Mouse (Mus musculus) cortical plate, adult 2 months (tissue): ENCODE data around the gene Agtrap. TPM values are rescaled to one million over a fixed set of nuclear protein-coding genes. Genes with fewer than 3 reads are reported as not detected.
"Not testable (repeated sequence)": the region's sequence is repeated elsewhere in the genome, so short reads cannot be mapped to it uniquely, and the experiment has no call there.

Source experiments
- H3K27ac ChIP-seq: fragments of 200-500 bp; 2 replicates; pipeline ENCODE4 v1.5.1; 2012; ENCODE audit warnings: low read length, control low read depth, inconsistent platforms; ENCODE audit not compliant: insufficient read depth
- H3K4me1 ChIP-seq: fragments of 200-500 bp; 2 replicates; pipeline ENCODE4 v1.6.1; 2011; ENCODE audit warnings: low read length; ENCODE audit not compliant: control insufficient read depth, insufficient read depth
- H3K4me3 ChIP-seq: fragments of 200-500 bp; 2 replicates; pipeline ENCODE4 v1.5.1; 2011; ENCODE audit warnings: mild to moderate bottlenecking, low read length, control low read depth; ENCODE audit not compliant: insufficient read depth
- CTCF ChIP-seq: fragments of 200-500 bp; IDR thresholded peaks from 2 replicates; pipeline ENCODE4 v1.5.1; 2011; ENCODE audit warnings: mild to moderate bottlenecking, control low read depth, low read length; ENCODE audit not compliant: insufficient read depth; ENCODE audit errors: extremely low read depth
- POLR2A ChIP-seq: fragments of 200-500 bp; IDR thresholded peaks from 2 replicates; pipeline ENCODE4 v1.6.1; 2011; ENCODE audit warnings: mild to moderate bottlenecking, low read length, control low read depth; ENCODE audit not compliant: insufficient read depth; ENCODE audit errors: extremely low read depth
- polyA plus RNA-seq: library from polyadenylated mRNA; depleted of rRNA; stranded (reverse); fragments of >200 nt; gene quantifications from 2 replicates; pipeline ENCODE4 v1.2.3, GENCODE M21; 2012

Agtrap gene
- polyA plus RNA-seq, 1 experiment = 6.1 TPM

DNA sequence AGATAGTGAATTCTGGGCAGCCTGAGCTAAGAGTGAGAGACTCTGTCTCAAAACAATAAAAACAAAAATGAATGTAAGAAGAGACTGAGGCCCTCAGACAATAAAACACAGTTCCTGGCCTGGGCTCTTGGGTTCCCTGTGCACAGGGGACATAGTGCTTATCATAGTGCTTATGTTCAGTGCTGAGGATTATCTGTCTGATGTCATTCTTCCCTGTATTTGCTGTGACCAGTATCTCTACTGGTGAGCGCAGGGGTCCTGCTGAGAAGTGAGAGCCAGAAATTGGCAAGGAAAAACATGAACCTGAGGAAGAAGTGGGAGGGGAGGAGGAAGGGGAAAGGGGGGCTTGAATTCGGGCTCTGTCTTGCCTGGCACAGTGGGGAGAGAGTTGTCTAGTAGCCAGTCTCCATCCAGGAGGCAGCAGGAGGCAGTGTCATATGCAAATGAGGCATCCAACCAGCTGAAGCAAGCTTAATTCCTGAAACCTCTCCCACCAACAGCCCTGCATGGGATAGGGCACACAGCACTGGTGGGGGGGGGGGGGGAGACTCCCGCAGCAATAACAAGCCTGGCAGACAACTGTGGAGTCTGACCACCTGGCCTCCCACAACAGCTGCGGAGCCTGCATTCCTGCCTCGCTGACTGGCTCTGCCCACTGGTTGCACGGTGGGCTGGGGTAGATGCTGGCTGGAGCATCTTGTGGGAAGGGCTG lies 34.3 kb upstream of the Agtrap start:
- Histone ChIP-seq H3K4me3 (no peak overlapping the region), H3K4me1 (no peaks in the 10 kb centered on the region), H3K27ac (no peak overlapping the region)
- TF ChIP-seq CTCF (no peak), POLR2A (no peak)

GRCm38 (mm10) chr4:148121362-148121761 lies 33.5 kb upstream of the Agtrap start:
- Histone ChIP-seq H3K4me1 (no peaks in the 10 kb centered on the region), H3K27ac (no peak overlapping the region)

DNA sequence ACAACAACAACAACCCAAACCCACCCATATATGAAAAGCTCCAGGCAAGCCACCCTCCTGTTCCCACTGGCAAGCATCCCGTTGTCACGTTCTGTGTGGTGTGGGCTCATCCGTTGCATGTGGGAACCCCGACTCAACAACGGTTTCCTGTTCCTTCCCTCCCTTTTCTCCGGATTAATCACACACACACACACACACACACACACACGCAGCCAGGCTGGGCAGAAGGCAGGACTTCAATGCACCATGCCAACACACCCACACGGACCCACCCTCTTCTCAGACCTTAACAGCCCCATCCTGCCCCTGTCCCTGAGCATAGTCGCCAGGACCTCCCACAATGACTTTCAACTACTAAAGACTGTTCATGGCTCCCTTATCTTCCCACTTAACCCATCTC lies 32.7 kb upstream of the Agtrap start:
- Histone ChIP-seq H3K4me1 (no peaks in the 10 kb centered on the region), H3K27ac (no peak overlapping the region), H3K4me3 (no peak overlapping the region)
- no peak for TF ChIP-seq CTCF
- TF ChIP-seq POLR2A = no peak

More at GRCm38 (mm10) chr4:148121362-148121761, 33.5 kb upstream of the Agtrap start:
- H3K4me3 ChIP-seq = no peak overlapping the region
- TF ChIP-seq CTCF (no peak), POLR2A (no peak)

DNA sequence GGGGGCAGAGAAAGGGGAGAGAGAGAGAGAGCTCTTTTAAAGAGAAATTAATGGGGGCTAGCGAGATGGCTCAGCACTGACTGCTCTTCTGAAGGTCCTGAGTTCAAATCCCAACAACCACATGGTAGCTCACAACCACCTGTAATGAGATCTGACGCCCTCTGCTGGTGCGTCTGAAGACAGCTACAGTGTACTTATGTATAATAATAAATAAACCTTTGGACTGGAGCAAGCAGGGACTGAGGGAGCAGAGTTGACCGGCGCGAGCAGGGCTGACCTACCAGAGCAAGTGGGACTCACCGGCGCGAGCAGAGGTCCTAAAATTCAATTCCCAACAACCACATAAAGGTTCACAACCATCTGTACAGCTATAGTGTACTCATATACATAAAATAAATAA lies 31.7 kb upstream of the Agtrap start:
- H3K27ac ChIP-seq, H3K4me3 ChIP-seq, H3K4me1 ChIP-seq: not testable (repeated sequence)

GRCm38 (mm10) chr4:148117392-148117791 lies 29.6 kb upstream of the Agtrap start:
- no peak overlapping the region for H3K4me3 ChIP-seq
- TF ChIP-seq CTCF (no peak), POLR2A (no peak)
- H3K4me1 ChIP-seq = no peaks in the 10 kb centered on the region
- no peak overlapping the region for H3K27ac ChIP-seq

DNA sequence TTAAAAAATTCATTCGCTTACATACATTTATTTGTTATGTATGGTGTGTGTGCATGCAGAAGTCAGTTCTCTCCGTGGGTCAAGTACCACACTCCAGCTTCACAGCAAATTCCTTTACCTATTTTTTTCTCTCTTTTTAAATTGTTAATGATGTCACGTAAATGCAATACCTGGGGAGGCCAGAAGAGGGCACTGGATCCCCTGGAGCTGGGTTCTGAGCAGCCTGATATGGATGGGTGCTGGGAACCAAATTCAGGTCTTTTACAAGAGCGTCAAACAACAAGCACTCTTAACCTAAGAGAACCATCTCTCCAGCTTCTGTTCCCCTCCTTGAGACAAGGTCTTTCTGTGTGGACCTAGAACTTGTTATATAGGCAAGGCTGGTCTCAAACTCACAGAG lies 28.8 kb upstream of the Agtrap start:
- H3K27ac ChIP-seq = no peak overlapping the region
- H3K4me3 ChIP-seq = no peak overlapping the region
- TF ChIP-seq CTCF = peak; percentile 16; the same call in 1 of the 2 replicates
- TF ChIP-seq POLR2A = no peak
- H3K4me1 ChIP-seq = no peaks in the 10 kb centered on the region

- no peak overlapping the region for H3K27ac ChIP-seq
- TF ChIP-seq CTCF (no peak), POLR2A (no peak)
- no peak overlapping the region for H3K4me3 ChIP-seq
- H3K4me1 ChIP-seq = no peaks in the 10 kb centered on the region
Observed at GRCm38 (mm10) chr4:148115467-148115866, 27.6 kb upstream of the Agtrap start.

- Histone ChIP-seq H3K4me1 (no peaks in the 10 kb centered on the region), H3K27ac (no peak overlapping the region), H3K4me3 (no peak overlapping the region)
- TF ChIP-seq CTCF = peak; percentile 99
- TF ChIP-seq POLR2A = no peak
Observed at GRCm38 (mm10) chr4:148114758-148115391, 27.0 kb upstream of the Agtrap start.

GRCm38 (mm10) chr4:148112519-148112918 lies 24.7 kb upstream of the Agtrap start:
- no peak overlapping the region for H3K27ac ChIP-seq
- no peak for TF ChIP-seq CTCF
- TF ChIP-seq POLR2A = no peak
- no peaks in the 10 kb centered on the region for H3K4me1 ChIP-seq
- no peak overlapping the region for H3K4me3 ChIP-seq

GRCm38 (mm10) chr4:148109215-148109614 lies 21.4 kb upstream of the Agtrap start:
- H3K4me1 ChIP-seq = no peaks in the 10 kb centered on the region
- H3K4me3 ChIP-seq = no peak overlapping the region
- TF ChIP-seq CTCF = no peak
- no peak for TF ChIP-seq POLR2A
- no peak overlapping the region for H3K27ac ChIP-seq
